ENCODE assay signal across 9 mouse cellular contexts in genomic region chr13:58385547-58385920, GRCm38 (mm10). TPM values are rescaled to one million over a fixed set of nuclear protein-coding genes. Genes with fewer than 3 reads are reported as not detected.
DNase-seq lines count a peak whose midpoint lies in the region; ATAC-seq and TF ChIP-seq lines count a peak whose summit lies in the region.
"Had no signal": no experiment of that assay in that cellular context is flagged by ENCODE, and none has a peak within 500 bp of the region (broad histone marks: within the 10 kb centered on the region; RNA-seq: fewer than 3 reads in every experiment).

No protein-coding gene starts in this region.

- 79% methylated on average over 7 of the region's 7 CpGs for WGBS in kidney, embryonic 14.5 days
- WGBS in hindbrain, embryonic 16.5 days = 87% methylated on average over 7 of the region's 7 CpGs
- 83% methylated on average over 7 of the region's 7 CpGs for WGBS in midbrain, embryonic 15.5 days

- no peaks in the 10 kb centered on the region for H3K27me3 ChIP-seq in kidney, embryonic 14.5 days (ENCODE audit: control insufficient read depth, insufficient read depth, low read length)
- H3K27me3 ChIP-seq in hindbrain, embryonic 16.5 days (replicated peaks; ENCODE audit: control insufficient read depth, insufficient read depth, low read length) = no peaks in the 10 kb centered on the region
- no peaks in the 10 kb centered on the region for H3K27me3 ChIP-seq in midbrain, embryonic 15.5 days (replicated peaks)
- H3K27me3 ChIP-seq: Patski had no signal

- H3K4me1 ChIP-seq in kidney, embryonic 14.5 days (ENCODE audit: control insufficient read depth, insufficient read depth, low read length) = peaks cover 10% of the 10 kb centered on the region; the same call in 1 of the 2 replicates
- no peaks in the 10 kb centered on the region for H3K4me1 ChIP-seq in cortical plate, adult 2 months (ENCODE audit: control insufficient read depth, insufficient read depth, low read length)
- peaks cover 6% of the 10 kb centered on the region; the same call in 1 of the 2 replicates for H3K4me1 ChIP-seq in hindbrain, embryonic 16.5 days (ENCODE audit: control insufficient read depth, insufficient read depth, low read depth, low read length)
- H3K4me1 ChIP-seq in midbrain, embryonic 15.5 days = peaks cover 15% of the 10 kb centered on the region

- peaks cover 23% of the 10 kb centered on the region for H3K36me3 ChIP-seq in kidney, embryonic 14.5 days (ENCODE audit: control insufficient read depth, insufficient read depth, low read length)
- H3K36me3 ChIP-seq in hindbrain, embryonic 16.5 days (ENCODE audit: control insufficient read depth, insufficient read depth, low read length) = peaks cover 19% of the 10 kb centered on the region
- peaks cover 24% of the 10 kb centered on the region for H3K36me3 ChIP-seq in midbrain, embryonic 15.5 days (replicated peaks)

- peak overlapping the region; percentile 80 for H3K4me3 ChIP-seq in kidney, embryonic 14.5 days (ENCODE audit: low read length)
- peak overlapping the region; percentile 83; the same call in 1 of the 2 replicates for H3K4me3 ChIP-seq in cortical plate, adult 2 months (ENCODE audit: insufficient read depth, low read length)
- H3K4me3 ChIP-seq in hindbrain, embryonic 16.5 days (ENCODE audit: low read length) = peak overlapping the region; percentile 73; the same call in 1 of the 2 replicates
- H3K4me3 ChIP-seq in midbrain, embryonic 15.5 days = peak overlapping the region; percentile 88

- no peak for TF ChIP-seq POLR2A in cortical plate, adult 2 months (IDR thresholded peaks at IDR 0.05; ENCODE audit: extremely low read depth, insufficient read depth, low read length)

- H3K9ac ChIP-seq in kidney, embryonic 14.5 days (ENCODE audit: low read depth, low read length) = peak overlapping the region; percentile 80
- H3K9ac ChIP-seq in hindbrain, embryonic 16.5 days (ENCODE audit: low read depth, low read length) = no peak overlapping the region; the same call in 1 of the 2 replicates
- H3K9ac ChIP-seq in midbrain, embryonic 15.5 days = no peak overlapping the region

- no peak overlapping the region; the same call in 1 of the 2 replicates for H3K27ac ChIP-seq in kidney, embryonic 14.5 days (ENCODE audit: low read depth, low read length)
- H3K27ac ChIP-seq in cortical plate, adult 2 months (ENCODE audit: insufficient read depth, low read length) = no peak overlapping the region
- no peak overlapping the region for H3K27ac ChIP-seq in hindbrain, embryonic 16.5 days (ENCODE audit: low read depth, low read length)
- no peak overlapping the region for H3K27ac ChIP-seq in midbrain, embryonic 15.5 days

- H3K4me2 ChIP-seq in kidney, embryonic 14.5 days (replicated peaks; ENCODE audit: low read depth, low read length) = peak overlapping the region; percentile 96
- H3K4me2 ChIP-seq in hindbrain, embryonic 16.5 days (ENCODE audit: low read length) = peak overlapping the region; percentile 70
- H3K4me2 ChIP-seq in midbrain, embryonic 15.5 days = peak overlapping the region; percentile 98

- peaks cover 11% of the 10 kb centered on the region; the same call in 1 of the 2 replicates for H3K9me3 ChIP-seq in kidney, embryonic 14.5 days (ENCODE audit: control insufficient read depth, low read length)
- H3K9me3 ChIP-seq in hindbrain, embryonic 16.5 days (ENCODE audit: control insufficient read depth, low read length) = peaks cover 10% of the 10 kb centered on the region
- H3K9me3 ChIP-seq in midbrain, embryonic 15.5 days = no peaks in the 10 kb centered on the region

- TF ChIP-seq CTCF in cortical plate, adult 2 months (IDR thresholded peaks at IDR 0.05; ENCODE audit: extremely low read depth, insufficient read depth, low read length) = no peak

- no peak for ATAC-seq in kidney, embryonic 14.5 days (ENCODE audit: low FRiP score, low TSS enrichment)
- no peak for ATAC-seq in hindbrain, embryonic 16.5 days
- ATAC-seq in midbrain, embryonic 15.5 days (replicated peaks) = no peak; the same call in 1 of the 2 replicates

- no peak for DNase-seq in kidney, postnatal 36 days
- DNase-seq in left cerebral cortex, adult 8-10 months (ENCODE audit: low spot score in 2 of 2) = no peak
- DNase-seq in ovary, adult 18-20 months (ENCODE audit: low spot score) = no peak
- no peak for DNase-seq in cerebellum, postnatal 10 days

RNA-seq across cellular contexts. Expression of gene 2210016F16Rik, which starts 0.5 kb away (rescaled TPM):
- 28.2 and 29.3 TPM in 2 replicates for polyA plus RNA-seq in kidney, embryonic 14.5 days (2014; fragmentation: Nextera tagmentation; extraction: Ambion mirVana)
- polyA plus RNA-seq in cortical plate, adult 2 months (2012; rRNA removed) = 7.8 and 8.3 TPM in 2 replicates
- polyA plus RNA-seq in hindbrain, embryonic 16.5 days (2015; fragmentation: Nextera tagmentation; extraction: Ambion mirVana) = 22.1 and 23.7 TPM in 2 replicates
- 20.6 and 22.6 TPM in 2 replicates for polyA plus RNA-seq in midbrain, embryonic 15.5 days (2015; fragmentation: Nextera tagmentation; extraction: Ambion mirVana)
- 1 to 10 TPM; 7.4 to 9.1 (median 8.1) TPM for total RNA-seq in left cerebral cortex, adult 8-10 months (2022)

RNA-seq across cellular contexts. Expression of gene Rmi1, which starts 16.5 kb away (rescaled TPM):
- 21.6 and 27.2 TPM in 2 replicates for polyA plus RNA-seq in kidney, embryonic 14.5 days (2014; fragmentation: Nextera tagmentation; extraction: Ambion mirVana)
- 12.2 and 13.3 TPM in 2 replicates for polyA plus RNA-seq in cortical plate, adult 2 months (2012; rRNA removed)
- 22.2 and 24.2 TPM in 2 replicates for polyA plus RNA-seq in hindbrain, embryonic 16.5 days (2015; fragmentation: Nextera tagmentation; extraction: Ambion mirVana)
- 20.8 and 22.2 TPM in 2 replicates for polyA plus RNA-seq in midbrain, embryonic 15.5 days (2015; fragmentation: Nextera tagmentation; extraction: Ambion mirVana)
- total RNA-seq in left cerebral cortex, adult 8-10 months (2022) = 10 to 100 TPM; 13.0 to 18.3 (median 14.4) TPM

RNA-seq across cellular contexts. Expression of gene Hnrnpk, which starts 17.6 kb away (rescaled TPM):
- 1,295 and 1,786 TPM in 2 replicates for polyA plus RNA-seq in kidney, embryonic 14.5 days (2014; fragmentation: Nextera tagmentation; extraction: Ambion mirVana)
- 341 and 350 TPM in 2 replicates for polyA plus RNA-seq in cortical plate, adult 2 months (2012; rRNA removed)
- 1,201 and 1,280 TPM in 2 replicates for polyA plus RNA-seq in hindbrain, embryonic 16.5 days (2015; fragmentation: Nextera tagmentation; extraction: Ambion mirVana)
- polyA plus RNA-seq in midbrain, embryonic 15.5 days (2015; fragmentation: Nextera tagmentation; extraction: Ambion mirVana) = 1,347 and 1,359 TPM in 2 replicates
- total RNA-seq in left cerebral cortex, adult 8-10 months (2022) = 100 to 1,000 TPM; 632 to 772 (median 717) TPM

RNA-seq across cellular contexts. Expression of gene Kif27, which starts 26.6 kb away (rescaled TPM):
- polyA plus RNA-seq in kidney, embryonic 14.5 days (2014; fragmentation: Nextera tagmentation; extraction: Ambion mirVana) = 0.80 and 1.2 TPM in 2 replicates
- 1.5 and 1.6 TPM in 2 replicates for polyA plus RNA-seq in cortical plate, adult 2 months (2012; rRNA removed)
- polyA plus RNA-seq in hindbrain, embryonic 16.5 days (2015; fragmentation: Nextera tagmentation; extraction: Ambion mirVana) = 1.7 and 2.2 TPM in 2 replicates
- polyA plus RNA-seq in midbrain, embryonic 15.5 days (2015; fragmentation: Nextera tagmentation; extraction: Ambion mirVana) = 1.8 and 1.9 TPM in 2 replicates
- total RNA-seq in left cerebral cortex, adult 8-10 months (2022) = 1 to 10 TPM; 4.3 to 6.5 (median 5.6) TPM
